Mouse (Mus musculus): Measurements from ENCODE around the gene Bmp2k. TPM values are rescaled to one million over a fixed set of nuclear protein-coding genes. Genes with fewer than 3 reads are reported as not detected.

Bmp2k gene
- total RNA-seq, 2 experiments from 2014 or later, result 13.1 TPM

DNA sequence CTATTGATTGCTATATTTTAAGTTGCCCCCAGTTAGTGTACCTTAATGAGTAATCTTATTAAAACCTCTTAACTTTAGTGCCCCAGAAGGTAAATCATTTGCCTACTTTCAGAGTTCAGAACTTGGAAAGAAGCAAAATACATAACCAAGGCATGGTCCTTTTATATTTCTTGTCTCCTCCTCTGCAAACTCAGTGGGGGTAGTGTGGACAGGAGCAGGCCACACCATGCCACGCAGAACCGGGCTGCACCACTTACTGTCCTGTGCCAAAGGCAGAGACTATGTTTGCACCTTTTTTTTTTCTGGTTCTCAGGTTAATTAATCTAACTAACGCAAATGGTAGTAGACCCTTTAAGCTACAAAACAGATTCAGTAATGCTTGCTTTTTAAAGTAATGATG is 91.9 kb downstream of the Bmp2k start:
- no peak for DNase-seq (ENCODE audit: extremely low spot score in 1 of 2, low spot score in 1 of 2)

DNA sequence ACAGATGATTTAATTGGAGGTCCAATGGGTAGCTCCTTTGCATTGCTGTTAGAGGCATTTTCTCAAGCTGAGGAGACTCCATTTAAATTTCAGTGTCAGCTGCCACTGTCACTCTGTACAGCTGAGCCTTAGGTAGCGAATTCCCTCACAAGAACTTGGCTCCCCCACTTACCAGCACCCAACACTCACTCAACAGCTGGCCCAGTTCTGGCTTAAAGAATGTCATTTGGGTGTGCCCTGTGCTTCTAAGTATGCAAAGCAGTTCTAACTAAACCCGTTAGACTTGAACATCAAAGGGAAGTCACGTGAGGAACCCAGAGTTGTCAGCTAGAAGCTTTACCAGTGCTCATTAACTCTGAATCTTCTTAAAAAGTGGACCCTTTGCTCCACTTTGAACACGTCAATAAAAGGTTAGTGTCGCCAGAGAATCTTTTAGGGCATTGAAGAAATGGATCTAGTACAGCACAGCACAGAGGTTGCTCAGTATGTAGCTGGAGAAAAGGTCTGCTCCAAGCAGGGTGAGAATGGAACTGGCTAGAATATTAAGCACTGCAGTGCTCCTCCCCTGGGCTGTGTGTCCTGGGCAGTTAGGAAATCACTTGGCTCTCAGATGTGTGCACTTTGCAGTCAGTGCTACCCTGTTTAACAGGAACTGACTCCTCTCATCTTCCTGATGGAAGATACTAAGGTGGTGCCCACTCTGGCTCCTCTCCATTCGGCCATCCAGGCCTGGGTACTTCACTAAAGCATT is 92.7 kb downstream of the Bmp2k start:
- no peak for DNase-seq (ENCODE audit: extremely low spot score in 1 of 2, low spot score in 1 of 2)

DNA sequence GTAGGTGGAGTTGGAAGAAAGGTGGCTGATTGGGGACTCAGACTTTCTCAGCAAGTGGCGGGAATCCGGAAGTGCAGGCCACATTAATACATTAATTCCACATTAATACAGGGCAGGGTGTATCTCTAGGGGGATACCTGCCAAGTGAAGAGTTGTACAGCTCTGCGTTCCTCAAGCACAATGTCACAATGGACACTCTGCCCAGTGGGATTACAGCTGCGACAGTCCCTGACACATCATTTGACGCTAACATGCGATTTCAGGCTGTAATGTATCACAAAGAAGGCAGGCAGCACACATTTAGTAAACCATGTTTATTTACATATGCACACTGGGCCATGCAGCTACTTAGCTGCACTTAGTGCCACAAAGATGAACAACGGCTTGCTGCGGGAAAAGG is 95.5 kb downstream of the Bmp2k start:
- DNase-seq (ENCODE audit: extremely low spot score in 1 of 2, low spot score in 1 of 2), result no peak

DNA sequence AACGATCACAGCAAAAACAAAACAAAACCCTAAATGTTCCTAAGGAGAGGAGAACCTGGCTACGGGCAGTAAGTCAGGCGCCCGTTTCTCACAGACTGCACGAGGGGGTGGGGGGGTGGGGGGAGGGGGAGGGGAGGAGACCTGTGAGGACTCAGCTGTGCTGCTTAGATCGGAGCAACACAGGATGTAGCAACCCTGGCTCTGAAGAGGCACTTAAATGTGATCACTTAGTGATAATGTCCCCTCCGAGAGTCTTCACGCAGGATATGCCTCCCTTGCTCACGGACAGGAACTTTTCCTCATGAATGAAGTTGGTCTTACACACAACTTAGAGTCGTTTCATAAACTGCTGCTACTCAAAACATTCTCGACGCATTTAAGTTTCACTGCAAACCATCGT is 97.8 kb downstream of the Bmp2k start:
- DNase-seq (ENCODE audit: extremely low spot score in 1 of 2, low spot score in 1 of 2), result no peak

DNA sequence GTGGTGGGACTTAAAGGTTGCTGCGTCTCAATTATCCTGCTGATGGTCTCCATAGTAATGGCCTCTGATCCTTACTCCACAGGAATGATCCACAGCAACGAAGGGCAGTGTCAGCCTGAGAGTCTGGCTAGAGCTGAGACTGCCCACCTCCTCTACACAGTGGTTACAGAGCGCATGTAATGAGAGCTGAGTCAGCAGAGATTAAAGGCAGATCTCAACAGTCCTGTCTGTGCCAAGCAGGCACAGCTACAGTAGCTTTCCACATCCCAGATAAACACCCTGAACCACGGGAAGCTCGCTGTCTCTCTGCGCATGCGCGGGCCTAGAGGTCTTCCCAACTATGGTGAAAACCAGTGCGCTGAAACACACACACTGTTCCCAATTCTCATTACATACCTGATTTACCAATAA is 100.1 kb downstream of the Bmp2k start:
- no peak for DNase-seq (ENCODE audit: extremely low spot score in 1 of 2, low spot score in 1 of 2)

DNA sequence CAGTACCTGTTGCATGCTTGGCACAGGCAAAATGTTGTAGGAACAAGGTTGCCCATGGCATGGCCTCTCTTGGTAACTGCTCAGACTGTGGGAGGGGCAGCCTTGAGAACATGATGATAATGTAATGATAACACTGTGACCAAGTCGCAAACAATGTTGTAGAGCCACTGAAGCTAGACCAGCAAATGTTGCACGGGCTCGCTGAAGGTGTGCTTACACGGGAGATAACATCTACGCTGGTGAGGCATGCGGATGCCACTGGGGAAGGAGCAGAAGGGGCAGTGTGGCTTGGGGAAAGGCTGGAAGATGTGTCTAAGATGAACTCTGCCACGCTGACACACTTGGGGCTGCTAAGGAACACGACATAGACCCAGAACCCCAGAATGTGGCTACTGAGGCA is 102.5 kb downstream of the Bmp2k start:
- DNase-seq (ENCODE audit: extremely low spot score in 1 of 2, low spot score in 1 of 2), result no peak

DNA sequence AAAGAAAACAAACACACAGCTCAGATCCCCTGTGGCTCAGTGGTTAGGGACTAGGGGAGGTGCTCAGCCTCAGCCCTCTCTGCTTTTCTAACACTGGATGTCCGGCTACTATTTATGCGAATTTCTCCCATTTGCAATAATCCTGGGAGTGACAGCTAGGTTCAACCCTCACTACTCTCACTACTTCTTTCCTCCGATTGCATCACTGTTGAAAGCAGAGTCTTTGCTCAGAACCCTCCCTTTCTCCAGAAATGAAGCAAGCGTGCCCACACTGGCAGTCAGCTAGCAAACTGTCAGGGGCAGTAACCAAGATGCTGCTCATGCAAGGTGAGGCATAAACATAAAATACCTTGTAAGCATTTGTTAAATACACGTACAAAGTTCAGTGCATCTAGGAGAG is 110.8 kb downstream of the Bmp2k start:
- DNase-seq (ENCODE audit: extremely low spot score in 1 of 2, low spot score in 1 of 2), result no peak

DNA sequence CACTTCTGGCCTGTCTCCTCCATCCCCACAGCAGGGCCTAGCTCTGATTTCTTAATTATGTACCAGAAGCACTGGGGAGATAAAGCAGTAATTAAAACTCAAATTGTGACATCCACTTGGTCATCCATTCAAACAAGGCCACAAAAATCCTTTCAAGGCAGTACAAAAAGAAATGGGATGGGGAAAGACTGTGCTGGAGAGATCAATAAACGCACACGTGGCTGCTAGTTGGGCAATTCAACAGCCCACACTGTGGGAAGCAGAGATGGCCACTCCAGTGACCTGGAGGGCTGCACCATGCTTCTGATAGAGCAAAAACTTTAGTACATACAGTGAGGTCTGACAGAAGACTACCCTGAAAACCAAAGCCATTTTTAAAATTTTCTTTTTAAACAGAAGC is 112.6 kb downstream of the Bmp2k start:
- DNase-seq (ENCODE audit: extremely low spot score in 1 of 2, low spot score in 1 of 2), result no peak

DNA sequence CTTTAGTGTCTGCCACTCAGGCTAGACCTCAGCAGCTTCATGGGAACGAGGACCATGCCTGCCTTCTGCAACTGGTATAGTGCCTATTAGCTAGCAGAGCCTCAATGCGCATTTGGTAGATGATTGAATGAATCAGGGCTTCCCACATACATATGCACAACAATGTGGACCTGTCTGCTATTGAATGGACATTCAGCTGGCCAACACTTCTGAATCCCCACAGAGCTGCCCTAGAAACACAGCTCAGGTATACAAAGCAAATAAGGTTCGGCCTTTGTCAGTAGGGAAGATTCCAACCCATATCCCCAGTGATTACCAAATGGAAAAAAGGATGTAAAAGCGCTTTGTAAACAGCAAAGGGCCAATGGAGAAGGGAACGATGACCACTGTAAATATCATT is 113.2 kb downstream of the Bmp2k start:
- DNase-seq (ENCODE audit: extremely low spot score in 1 of 2, low spot score in 1 of 2), result no peak

DNA sequence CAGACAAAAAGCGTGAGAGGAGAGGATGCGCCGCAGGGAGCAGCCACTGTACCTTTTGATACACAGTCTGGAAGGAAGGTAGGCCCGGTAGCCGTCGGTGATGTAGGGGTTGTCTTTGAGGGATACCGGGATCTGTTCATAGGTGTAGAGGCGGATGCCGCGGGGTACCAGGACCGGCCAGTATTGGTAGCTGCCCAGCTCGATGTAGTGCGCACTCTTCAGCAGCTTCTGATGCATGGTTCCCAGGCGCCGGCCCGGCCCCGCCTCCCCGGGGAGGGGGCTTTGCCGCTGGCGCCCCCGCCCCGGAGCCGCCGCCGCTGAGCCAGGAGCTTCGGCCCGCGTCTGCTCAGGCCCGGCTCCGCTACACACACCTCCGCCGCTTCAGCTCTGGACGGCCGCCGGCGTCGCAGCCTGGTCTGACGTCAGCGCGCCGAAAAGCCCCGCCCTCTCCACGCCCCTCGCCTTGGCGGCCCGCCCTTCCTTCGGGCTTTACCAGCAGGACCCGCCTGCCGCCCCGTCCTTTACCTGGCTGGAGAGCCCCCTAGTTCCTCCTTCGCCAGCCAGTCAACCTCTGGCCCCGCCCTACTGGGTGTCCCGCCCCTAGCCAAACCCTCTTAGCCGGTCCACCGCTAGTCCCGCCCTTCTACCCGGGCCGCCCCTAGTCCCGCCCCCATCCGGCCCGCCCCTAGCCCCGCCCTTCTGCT is 113.9 kb downstream of the Bmp2k start, which contains the start of gene Paqr3:
Gene Paqr3 (minus strand): TSS at position 390 of the 704 bp plus-strand sequence.
- DNase-seq (ENCODE audit: extremely low spot score in 1 of 2, low spot score in 1 of 2), result peak; percentile 96 to 98

DNA sequence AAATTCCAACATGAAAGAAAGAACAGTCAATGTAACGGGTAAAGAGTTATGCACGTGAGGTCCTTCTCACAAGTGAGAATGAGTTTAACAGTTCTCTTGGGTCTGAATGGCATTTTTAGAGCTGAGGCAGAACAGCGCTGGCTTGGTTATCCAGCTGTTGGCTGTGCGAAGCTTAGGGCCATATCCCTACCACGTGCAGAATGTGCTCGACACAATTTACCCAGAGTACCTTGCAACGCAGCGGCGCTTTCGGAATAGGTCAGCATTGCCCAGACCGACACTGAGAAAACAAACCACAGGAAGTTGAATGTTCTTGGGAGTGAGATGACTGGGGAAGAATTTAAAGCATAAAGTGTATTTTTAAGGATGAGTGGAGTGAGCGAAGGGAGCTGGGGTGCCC is 127.5 kb downstream of the Bmp2k start:
- no peak for DNase-seq (ENCODE audit: extremely low spot score in 1 of 2, low spot score in 1 of 2)

DNA sequence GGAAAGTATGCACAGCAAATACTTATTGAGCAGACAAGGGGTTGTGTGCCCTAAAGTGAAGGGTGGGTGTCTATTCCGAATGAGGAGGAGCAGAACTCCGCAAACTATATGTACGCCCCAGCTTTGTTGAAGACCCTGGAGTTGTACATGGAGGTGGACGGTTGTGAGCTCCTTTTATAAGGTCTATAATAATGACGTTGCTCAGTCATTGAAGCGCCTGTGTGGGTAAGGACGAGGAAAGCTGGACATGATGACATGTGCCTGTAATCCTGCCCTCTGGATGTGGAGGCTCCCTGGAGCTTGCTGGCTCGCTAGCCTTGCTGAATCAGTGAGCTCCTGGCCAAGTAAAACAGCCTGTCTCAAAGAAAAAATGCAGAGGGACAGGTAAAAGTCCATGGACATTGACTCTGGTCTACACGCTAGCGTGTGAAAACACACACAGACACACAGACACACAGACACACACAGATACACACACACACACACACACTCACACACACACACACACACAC is 128.0 kb downstream of the Bmp2k start:
- no peak for DNase-seq (ENCODE audit: extremely low spot score in 1 of 2, low spot score in 1 of 2)

DNA sequence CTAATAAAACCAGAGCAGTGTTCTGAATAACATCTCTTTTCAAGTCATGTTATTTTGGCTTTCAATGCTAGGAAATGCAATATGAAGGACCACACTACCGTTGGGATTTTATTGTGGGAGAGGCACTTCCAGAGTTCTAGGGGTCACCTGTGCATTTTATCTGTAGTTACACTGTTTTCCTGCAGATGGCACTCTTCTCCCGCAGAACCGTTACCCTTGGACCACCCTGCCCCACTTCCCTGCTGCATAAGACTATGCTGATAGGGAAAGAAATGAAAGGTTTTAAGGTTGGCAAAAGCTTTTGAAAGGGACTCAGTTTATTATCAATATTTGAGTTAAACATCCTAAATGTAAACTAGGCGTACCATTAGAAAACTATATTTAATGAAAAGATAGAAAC is 128.5 kb downstream of the Bmp2k start:
- peak in 1 of 2 experiments; percentile 45 for DNase-seq (ENCODE audit: extremely low spot score in 1 of 2, low spot score in 1 of 2)

DNA sequence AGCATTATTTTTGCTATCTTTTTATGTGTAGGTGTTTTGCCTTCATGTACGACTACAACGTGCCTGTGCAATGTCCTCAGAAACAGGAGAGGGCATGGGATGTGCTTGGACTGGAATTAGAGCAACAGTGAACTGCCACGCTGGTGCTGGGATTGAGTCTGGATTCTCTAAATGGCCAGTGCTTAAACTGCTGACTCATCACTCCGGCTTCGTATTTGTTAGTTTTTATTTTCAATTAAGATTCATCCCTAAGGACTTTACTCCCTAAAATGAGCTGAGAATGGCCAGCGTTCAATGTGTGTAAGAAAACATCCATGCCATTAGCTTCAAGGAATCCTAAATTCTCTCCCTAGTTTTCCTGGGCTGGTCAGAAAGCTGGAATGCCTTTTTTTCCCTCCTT is 129.8 kb downstream of the Bmp2k start:
- DNase-seq (ENCODE audit: extremely low spot score in 1 of 2, low spot score in 1 of 2), result no peak

DNA sequence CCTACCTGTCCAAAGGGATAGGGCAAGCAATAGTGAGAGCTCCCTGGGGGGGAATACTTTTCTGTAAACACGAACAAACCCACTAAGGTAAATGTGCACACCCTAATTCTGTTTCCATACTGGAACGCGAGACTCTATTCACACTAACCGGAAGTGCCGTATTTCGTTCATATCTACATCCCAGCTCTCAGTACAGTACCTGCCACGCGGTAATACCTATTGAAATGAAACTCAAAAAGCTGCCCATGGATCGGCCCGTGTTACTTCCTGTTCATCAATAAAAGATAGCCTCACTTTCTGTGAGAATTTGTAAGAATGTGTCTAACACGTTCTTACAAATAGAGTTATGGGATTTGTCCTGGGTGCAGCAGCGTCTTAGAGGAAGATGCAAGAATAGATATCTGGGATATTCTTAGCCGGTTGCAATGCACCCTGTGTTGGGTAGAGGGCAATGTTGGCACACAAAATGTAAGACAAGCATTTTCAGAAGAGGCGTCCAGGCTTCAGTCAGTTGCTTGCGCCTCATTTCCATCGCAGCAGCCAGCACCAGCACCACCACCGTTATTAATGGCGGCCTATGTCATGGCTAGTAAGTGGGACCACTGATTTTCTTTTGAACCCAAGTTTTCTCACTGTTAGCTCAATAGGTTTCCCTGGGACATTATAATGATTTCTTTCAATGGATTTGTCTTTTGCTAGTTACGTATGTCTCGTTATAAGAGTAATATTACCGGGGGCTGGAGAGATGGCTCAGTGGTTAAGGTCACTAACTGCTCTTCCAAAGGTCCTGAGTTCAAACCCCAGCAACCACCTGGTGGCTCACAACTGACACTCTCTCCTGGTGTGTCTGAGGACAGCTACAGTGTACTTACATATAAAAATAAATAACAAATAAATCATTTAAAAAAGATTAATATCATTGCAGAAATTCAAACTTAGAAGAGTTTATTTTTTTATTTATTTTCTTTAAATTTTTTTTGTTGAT is 131.0 kb downstream of the Bmp2k start:
- DNase-seq (ENCODE audit: extremely low spot score in 1 of 2, low spot score in 1 of 2), result peak; percentile 29 to 64

DNA sequence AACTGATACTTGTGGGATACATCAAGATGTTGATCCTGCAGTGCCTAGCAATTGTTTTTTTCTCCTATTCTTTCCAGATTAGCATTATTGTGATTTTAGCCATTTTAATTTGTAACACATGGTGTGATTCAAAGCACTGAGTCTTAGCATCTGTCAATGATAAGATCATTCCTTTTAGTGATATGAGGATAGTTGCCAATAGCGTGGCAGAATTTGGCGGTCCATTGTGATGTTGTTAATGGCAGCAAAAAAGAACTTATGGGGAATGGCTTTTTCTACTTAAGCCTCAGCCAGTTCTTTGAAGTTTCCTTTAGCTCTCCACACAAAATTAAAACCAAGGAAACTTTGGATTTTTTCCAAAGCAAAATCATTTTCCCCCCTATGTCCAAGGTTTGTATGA is 132.1 kb downstream of the Bmp2k start:
- DNase-seq (ENCODE audit: extremely low spot score in 1 of 2, low spot score in 1 of 2), result no peak

DNA sequence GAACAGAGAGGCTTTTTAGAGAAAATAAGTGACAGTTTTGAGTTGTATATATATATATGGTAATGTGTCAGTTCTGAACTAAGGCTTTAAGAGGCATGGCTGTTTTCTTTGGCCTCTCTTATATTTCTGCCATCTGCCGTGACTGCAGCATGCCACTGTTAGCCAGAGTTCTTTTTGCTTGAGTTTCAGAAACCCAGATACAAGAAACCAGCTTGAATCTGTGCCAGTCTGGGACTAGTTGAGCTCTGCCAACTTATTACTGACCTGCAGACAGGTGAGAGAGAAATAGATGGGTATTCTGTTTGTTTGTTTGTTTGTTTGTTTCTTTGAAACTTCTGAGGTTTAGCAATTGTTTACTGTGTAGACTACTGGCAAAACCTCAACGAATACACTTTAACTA is 137.8 kb downstream of the Bmp2k start:
- DNase-seq (ENCODE audit: extremely low spot score in 1 of 2, low spot score in 1 of 2), result no peak

Measured in layer of hippocampus, postnatal 25 days (tissue).